Mouse (Mus musculus): ENCODE results near the gene Prdm16. TPM values are rescaled to one million over a fixed set of nuclear protein-coding genes. Genes with fewer than 3 reads are reported as not detected.

The Prdm16 gene
- polyA plus RNA-seq, 1 experiment from 2014 or later = 2.1 TPM

DNA sequence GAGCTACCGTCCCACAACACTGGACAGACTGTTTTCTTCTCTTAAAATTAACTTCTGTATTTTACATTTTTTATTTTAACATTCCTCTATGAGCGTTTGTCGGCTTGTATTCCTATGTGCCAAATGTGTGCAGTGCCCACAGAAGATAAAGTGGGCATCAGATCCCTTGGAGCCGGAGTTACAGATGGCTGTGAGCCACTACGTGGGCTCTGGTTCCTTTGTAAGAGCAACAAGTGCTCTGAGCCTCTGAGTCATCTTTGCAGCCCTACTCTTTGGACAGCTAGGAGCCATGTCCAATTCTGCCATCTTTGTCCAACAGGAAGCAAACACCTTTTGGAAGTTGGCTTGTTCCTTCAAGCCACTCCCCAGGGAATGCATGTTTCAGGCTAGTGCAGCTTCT lies 78.6 kb downstream of the Prdm16 start:
- Histone ChIP-seq H3K4me3 (ENCODE audit: low read depth, low read length) (no peak overlapping the region), H3K9ac (ENCODE audit: low read depth, low read length) (no peak overlapping the region), H3K4me1 (ENCODE audit: control insufficient read depth, low read depth, low read length) (no peaks in the 10 kb centered on the region), H3K9me3 (replicated peaks; ENCODE audit: control insufficient read depth, low read length) (no peaks in the 10 kb centered on the region), H3K36me3 (ENCODE audit: control insufficient read depth, insufficient read depth) (no peaks in the 10 kb centered on the region), H3K27ac (ENCODE audit: low read length) (no peak overlapping the region), H3K27me3 (ENCODE audit: control insufficient read depth, insufficient read depth, low read depth, low read length) (no peaks in the 10 kb centered on the region; the same call in 1 of the 2 replicates), H3K4me2 (ENCODE audit: low read depth, low read length) (no peak overlapping the region)
- no peak for ATAC-seq (ENCODE audit: low read depth)
- WGBS (ENCODE audit: insufficient replicate concordance) = 73% methylated on average over 5 of the region's 5 CpGs

- H3K4me2 ChIP-seq (ENCODE audit: low read depth, low read length) = no peak overlapping the region
- 40% methylated on average over 11 of the region's 11 CpGs for WGBS (ENCODE audit: insufficient replicate concordance)
- no peak for ATAC-seq (ENCODE audit: low read depth)
- H3K27ac ChIP-seq (ENCODE audit: low read length) = no peak overlapping the region
- no peaks in the 10 kb centered on the region for H3K9me3 ChIP-seq (replicated peaks; ENCODE audit: control insufficient read depth, low read length)
- no peaks in the 10 kb centered on the region for H3K36me3 ChIP-seq (ENCODE audit: control insufficient read depth, insufficient read depth)
- H3K4me1 ChIP-seq (ENCODE audit: control insufficient read depth, low read depth, low read length) = no peaks in the 10 kb centered on the region
- H3K4me3 ChIP-seq (ENCODE audit: low read depth, low read length) = no peak overlapping the region
- no peak overlapping the region for H3K9ac ChIP-seq (ENCODE audit: low read depth, low read length)
- H3K27me3 ChIP-seq (ENCODE audit: control insufficient read depth, insufficient read depth, low read depth, low read length) = no peaks in the 10 kb centered on the region; the same call in 1 of the 2 replicates
These were observed 79.5 kb downstream of the Prdm16 start for GRCm38 (mm10) chr4:154557168-154557567.

DNA sequence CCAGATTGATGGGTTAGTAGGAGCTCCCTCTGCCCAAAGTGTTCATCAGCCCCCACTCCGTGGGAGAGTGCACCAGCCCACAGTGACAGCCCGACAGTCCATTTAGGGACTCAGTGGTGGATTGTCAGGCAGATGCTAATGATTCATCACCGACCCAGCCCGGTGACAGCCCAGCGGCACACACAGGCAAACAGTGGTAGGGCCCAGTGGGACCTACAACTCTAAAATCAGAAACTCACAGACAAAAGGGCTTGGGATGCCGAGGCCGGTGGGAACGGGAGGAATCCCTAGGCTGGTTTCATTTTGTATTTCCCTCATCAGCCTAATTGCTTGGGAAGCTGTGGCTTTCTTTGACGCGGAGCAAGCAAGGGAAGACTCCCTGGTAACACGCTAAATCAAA lies 80.3 kb downstream of the Prdm16 start:
- Histone ChIP-seq H3K4me1 (ENCODE audit: control insufficient read depth, low read depth, low read length) (no peaks in the 10 kb centered on the region), H3K9me3 (replicated peaks; ENCODE audit: control insufficient read depth, low read length) (no peaks in the 10 kb centered on the region), H3K9ac (ENCODE audit: low read depth, low read length) (no peak overlapping the region), H3K36me3 (ENCODE audit: control insufficient read depth, insufficient read depth) (no peaks in the 10 kb centered on the region), H3K27me3 (ENCODE audit: control insufficient read depth, insufficient read depth, low read depth, low read length) (no peaks in the 10 kb centered on the region; the same call in 1 of the 2 replicates), H3K27ac (ENCODE audit: low read length) (no peak overlapping the region), H3K4me2 (ENCODE audit: low read depth, low read length) (no peak overlapping the region), H3K4me3 (ENCODE audit: low read depth, low read length) (no peak overlapping the region)
- 74% methylated on average over 11 of the region's 11 CpGs for WGBS (ENCODE audit: insufficient replicate concordance)
- ATAC-seq (ENCODE audit: low read depth) = no peak

GRCm38 (mm10) chr4:154549961-154550393 lies 86.7 kb downstream of the Prdm16 start:
- Histone ChIP-seq H3K9me3 (replicated peaks; ENCODE audit: control insufficient read depth, low read length) (no peaks in the 10 kb centered on the region), H3K9ac (ENCODE audit: low read depth, low read length) (no peak overlapping the region), H3K27me3 (ENCODE audit: control insufficient read depth, insufficient read depth, low read depth, low read length) (no peaks in the 10 kb centered on the region), H3K4me3 (ENCODE audit: low read depth, low read length) (no peak overlapping the region), H3K4me1 (ENCODE audit: control insufficient read depth, low read depth, low read length) (no peaks in the 10 kb centered on the region), H3K36me3 (ENCODE audit: control insufficient read depth, insufficient read depth) (no peaks in the 10 kb centered on the region), H3K27ac (ENCODE audit: low read length) (no peak overlapping the region), H3K4me2 (ENCODE audit: low read depth, low read length) (no peak overlapping the region)
- WGBS (ENCODE audit: insufficient replicate concordance) = 17% methylated on average over 17 of the region's 17 CpGs
- no peak for ATAC-seq (ENCODE audit: low read depth)

DNA sequence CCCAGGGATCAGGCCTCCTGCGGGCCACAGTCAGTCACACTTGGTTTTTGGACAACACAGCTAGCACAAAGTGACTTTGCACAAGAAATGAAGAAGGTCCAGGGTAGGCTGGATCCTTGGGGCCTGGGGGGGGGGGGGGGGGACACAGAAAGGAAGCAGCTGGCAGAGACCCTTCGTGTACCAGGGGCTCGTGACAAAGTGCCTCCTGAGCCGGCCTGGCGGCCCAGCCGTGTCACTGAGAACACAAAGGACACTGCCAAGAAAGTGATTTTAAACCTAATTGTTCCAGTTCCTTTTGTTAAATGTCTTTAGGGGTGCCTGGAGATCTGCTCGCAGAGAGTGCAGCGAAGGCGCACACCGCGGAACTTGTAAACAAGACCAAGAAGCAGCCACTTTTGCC lies 87.2 kb downstream of the Prdm16 start:
- Histone ChIP-seq H3K9ac (ENCODE audit: low read depth, low read length) (no peak overlapping the region), H3K27me3 (ENCODE audit: control insufficient read depth, insufficient read depth, low read depth, low read length) (no peaks in the 10 kb centered on the region), H3K27ac (ENCODE audit: low read length) (no peak overlapping the region), H3K36me3 (ENCODE audit: control insufficient read depth, insufficient read depth) (no peaks in the 10 kb centered on the region), H3K4me3 (ENCODE audit: low read depth, low read length) (no peak overlapping the region), H3K4me2 (ENCODE audit: low read depth, low read length) (no peak overlapping the region), H3K9me3 (replicated peaks; ENCODE audit: control insufficient read depth, low read length) (no peaks in the 10 kb centered on the region), H3K4me1 (ENCODE audit: control insufficient read depth, low read depth, low read length) (no peaks in the 10 kb centered on the region)
- ATAC-seq (ENCODE audit: low read depth) = no peak
- WGBS (ENCODE audit: insufficient replicate concordance) = 62% methylated on average over 11 of the region's 11 CpGs

- ATAC-seq (ENCODE audit: low read depth) = no peak
- H3K36me3 ChIP-seq (ENCODE audit: control insufficient read depth, insufficient read depth) = no peaks in the 10 kb centered on the region
- no peak overlapping the region for H3K4me3 ChIP-seq (ENCODE audit: low read depth, low read length)
- H3K9me3 ChIP-seq (replicated peaks; ENCODE audit: control insufficient read depth, low read length) = no peaks in the 10 kb centered on the region
- WGBS (ENCODE audit: insufficient replicate concordance) = 67% methylated on average over 21 of the region's 21 CpGs
- H3K9ac ChIP-seq (ENCODE audit: low read depth, low read length) = no peak overlapping the region
- H3K27ac ChIP-seq (ENCODE audit: low read length) = no peak overlapping the region
- H3K27me3 ChIP-seq (ENCODE audit: control insufficient read depth, insufficient read depth, low read depth, low read length) = no peaks in the 10 kb centered on the region
- peaks cover 18% of the 10 kb centered on the region for H3K4me1 ChIP-seq (ENCODE audit: control insufficient read depth, low read depth, low read length)
- no peak overlapping the region for H3K4me2 ChIP-seq (ENCODE audit: low read depth, low read length)
These were observed 89.4 kb downstream of the Prdm16 start for GRCm38 (mm10) chr4:154547176-154547855.

GRCm38 (mm10) chr4:154545296-154545695 lies 91.4 kb downstream of the Prdm16 start:
- 71% methylated on average over 9 of the region's 9 CpGs for WGBS (ENCODE audit: insufficient replicate concordance)

GRCm38 (mm10) chr4:154543921-154544320 lies 92.8 kb downstream of the Prdm16 start:
- Histone ChIP-seq H3K9ac (ENCODE audit: low read depth, low read length) (no peak overlapping the region), H3K9me3 (replicated peaks; ENCODE audit: control insufficient read depth, low read length) (no peaks in the 10 kb centered on the region), H3K27me3 (ENCODE audit: control insufficient read depth, insufficient read depth, low read depth, low read length) (no peaks in the 10 kb centered on the region), H3K4me2 (ENCODE audit: low read depth, low read length) (no peak overlapping the region), H3K4me3 (ENCODE audit: low read depth, low read length) (no peak overlapping the region), H3K4me1 (ENCODE audit: control insufficient read depth, low read depth, low read length) (peaks cover 40% of the 10 kb centered on the region), H3K27ac (ENCODE audit: low read length) (no peak overlapping the region), H3K36me3 (ENCODE audit: control insufficient read depth, insufficient read depth) (no peaks in the 10 kb centered on the region)
- no peak for ATAC-seq (ENCODE audit: low read depth)
- 64% methylated on average over 21 of the region's 21 CpGs for WGBS (ENCODE audit: insufficient replicate concordance)

More at GRCm38 (mm10) chr4:154545296-154545695, 91.4 kb downstream of the Prdm16 start:
- H3K4me3 ChIP-seq (ENCODE audit: low read depth, low read length) = no peak overlapping the region
- no peak for ATAC-seq (ENCODE audit: low read depth)
- H3K4me2 ChIP-seq (ENCODE audit: low read depth, low read length) = no peak overlapping the region
- H3K9me3 ChIP-seq (replicated peaks; ENCODE audit: control insufficient read depth, low read length) = no peaks in the 10 kb centered on the region
- H3K27ac ChIP-seq (ENCODE audit: low read length) = no peak overlapping the region
- H3K36me3 ChIP-seq (ENCODE audit: control insufficient read depth, insufficient read depth) = no peaks in the 10 kb centered on the region
- peaks cover 38% of the 10 kb centered on the region for H3K4me1 ChIP-seq (ENCODE audit: control insufficient read depth, low read depth, low read length)
- H3K9ac ChIP-seq (ENCODE audit: low read depth, low read length) = no peak overlapping the region
- no peaks in the 10 kb centered on the region for H3K27me3 ChIP-seq (ENCODE audit: control insufficient read depth, insufficient read depth, low read depth, low read length)

DNA sequence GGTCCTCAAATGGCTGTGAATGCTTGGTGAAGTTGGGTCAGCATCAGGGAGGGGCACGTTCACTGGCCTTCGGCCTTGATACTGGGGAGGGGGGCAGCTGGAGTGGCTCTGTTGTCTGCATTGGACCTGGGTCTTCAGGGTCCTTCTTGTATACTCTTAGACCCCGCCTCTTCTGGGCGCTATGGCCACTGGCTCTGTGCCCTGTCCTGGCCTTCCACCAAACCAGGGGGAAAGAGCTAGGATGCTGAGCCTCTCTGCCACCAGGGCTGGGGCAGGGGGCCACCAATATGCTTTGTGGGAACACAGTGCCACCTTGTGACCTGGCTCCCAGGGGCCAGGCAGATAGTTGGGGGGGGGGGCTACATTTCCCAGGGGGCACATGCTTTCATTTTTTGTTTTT lies 93.5 kb downstream of the Prdm16 start:
- ATAC-seq (ENCODE audit: low read depth) = no peak
- 59% methylated on average over 4 of the region's 4 CpGs for WGBS (ENCODE audit: insufficient replicate concordance)
- peaks cover 40% of the 10 kb centered on the region for H3K4me1 ChIP-seq (ENCODE audit: control insufficient read depth, low read depth, low read length)
- H3K9me3 ChIP-seq (replicated peaks; ENCODE audit: control insufficient read depth, low read length) = no peaks in the 10 kb centered on the region
- H3K4me3 ChIP-seq (ENCODE audit: low read depth, low read length) = no peak overlapping the region
- H3K4me2 ChIP-seq (ENCODE audit: low read depth, low read length) = peak overlapping the region; percentile 39; the same call in 1 of the 2 replicates
- no peaks in the 10 kb centered on the region for H3K36me3 ChIP-seq (ENCODE audit: control insufficient read depth, insufficient read depth)
- no peaks in the 10 kb centered on the region for H3K27me3 ChIP-seq (ENCODE audit: control insufficient read depth, insufficient read depth, low read depth, low read length)
- H3K9ac ChIP-seq (ENCODE audit: low read depth, low read length) = 0 out of 2 replicates have a peak overlapping the region, but pooled peaks have one; percentile 8
- no peak overlapping the region; the same call in 1 of the 2 replicates for H3K27ac ChIP-seq (ENCODE audit: low read length)

All from liver, embryonic 16.5 days (tissue).